Mouse (Mus musculus) leukemia stem cell, adult 10-12 weeks (primary cell): Measurements from ENCODE around the gene Ccnf. TPM values are rescaled to one million over a fixed set of nuclear protein-coding genes. Genes with fewer than 3 reads are reported as not detected.

Experiments
- polyA plus RNA-seq: library from polyadenylated mRNA; stranded (reverse); fragments of >175 nt; gene quantifications from 2 replicates; pipeline ENCODE4 v1.2.3, GENCODE M21; 2012; ENCODE audit warnings: low replicate concordance

Ccnf gene
- polyA plus RNA-seq: 65.1 and 76.8 TPM in 2 replicates

GRCm38 (mm10) chr17:24251320-24252069, at the start of gene Ccnf:
Gene Ccnf (minus strand): TSS chr17:24251484.

DNA sequence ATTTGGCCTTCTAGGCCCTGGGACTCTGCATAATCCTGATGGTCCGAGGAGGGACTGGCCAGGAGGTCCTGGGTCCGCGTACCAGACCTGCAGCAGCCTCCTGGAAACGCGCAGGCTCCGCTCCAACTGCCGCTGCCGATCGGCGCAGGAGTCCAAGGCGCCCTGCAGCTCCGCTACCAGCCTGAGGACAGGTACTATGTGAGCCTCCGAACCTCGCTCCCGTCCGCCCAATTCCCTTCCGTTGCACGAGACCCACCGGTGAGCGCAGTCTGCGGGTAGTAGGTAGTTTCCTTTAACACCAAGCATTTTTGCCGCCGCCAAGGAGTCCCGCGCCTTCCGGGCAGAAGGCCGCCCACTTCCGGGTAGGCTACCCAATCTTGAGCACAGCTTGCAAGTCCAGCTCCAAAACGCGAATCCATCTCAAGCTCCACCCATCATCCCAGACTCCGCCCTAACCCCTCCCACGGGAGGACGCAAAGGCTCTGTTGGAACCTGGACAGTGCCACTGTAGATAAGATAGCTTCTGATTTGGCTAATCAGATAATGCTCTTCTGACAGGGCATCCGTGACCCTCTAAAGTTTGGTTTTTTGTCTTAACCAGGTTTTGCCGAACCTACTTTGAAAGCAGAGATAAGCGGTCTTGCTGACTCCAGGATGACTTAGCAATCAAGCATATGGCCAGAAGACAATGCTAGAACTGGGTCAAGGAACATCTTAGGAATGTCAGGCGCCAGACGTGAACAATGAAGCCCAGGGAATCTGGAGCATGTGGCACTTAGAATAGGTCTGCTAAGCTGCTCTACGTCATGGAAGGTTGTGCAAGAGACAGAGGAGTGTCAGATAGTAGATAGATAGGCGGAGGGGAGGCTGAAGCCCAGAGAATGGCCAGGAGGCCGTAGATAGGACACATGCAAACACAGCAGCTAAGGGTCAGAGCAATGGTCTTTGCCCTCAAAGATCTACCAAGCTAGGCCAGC, 30.6 kb downstream of the Ccnf start, which contains the start of gene Tedc2:
Gene Tedc2, minus strand, starts transcription at position 417 of the 977 bp plus-strand sequence.

DNA sequence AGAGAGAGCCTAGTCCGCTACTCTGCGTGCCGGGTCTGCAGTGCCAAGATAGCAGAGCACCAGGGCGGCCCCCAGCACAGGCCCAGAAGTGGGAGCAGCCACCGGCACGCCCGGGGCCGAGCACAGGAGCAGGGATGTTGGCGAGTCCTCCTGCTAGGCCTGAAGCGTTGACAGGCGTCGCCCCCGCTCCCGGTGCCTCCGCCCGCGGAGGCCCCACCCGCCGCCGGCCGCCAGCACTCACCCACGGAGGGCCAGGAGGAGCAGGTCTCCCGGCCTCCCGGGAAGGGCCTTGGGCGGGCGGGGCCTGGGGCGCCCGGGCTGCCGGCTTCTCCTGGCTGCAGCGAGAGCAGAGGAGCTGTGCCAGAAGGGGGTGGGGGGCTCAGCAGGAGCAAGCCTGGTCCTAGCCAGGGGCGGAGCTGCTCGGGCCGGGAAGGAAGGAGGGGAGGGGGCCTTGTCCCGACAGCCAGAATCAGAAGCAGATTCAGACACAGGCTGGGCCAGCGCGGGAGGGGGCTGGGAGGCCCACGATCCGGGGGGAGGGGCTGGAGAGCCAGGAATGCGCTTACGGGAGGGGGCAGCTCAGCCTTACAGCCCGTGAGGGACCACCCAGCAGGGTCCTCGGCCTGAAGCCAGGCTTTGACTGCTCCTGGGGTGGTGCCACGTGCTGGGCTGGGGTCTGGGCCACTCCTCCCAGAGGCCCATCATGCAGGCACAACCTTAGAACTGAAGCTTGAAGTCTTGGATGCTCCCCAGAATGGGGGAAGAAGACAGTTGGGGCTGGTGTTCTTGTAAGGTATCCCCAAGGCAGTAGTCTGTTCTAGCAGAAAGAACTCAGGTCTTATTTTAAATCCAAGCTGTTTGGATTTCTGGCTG, 42.0 kb downstream of the Ccnf start, which contains the start of gene Ntn3:
Gene Ntn3, minus strand, starts transcription at position 489 of the 873 bp plus-strand sequence.

GRCm38 (mm10) chr17:24205284-24205888, 45.9 kb downstream of the Ccnf start, which contains the start of gene Tbc1d24:
Gene Tbc1d24 (minus strand): TSS chr17:24205562.

Other genes starting within 250 kb of the Ccnf start
- gene Prss27, start 213.3 kb downstream of the Ccnf start, polyA plus RNA-seq: not detected in 2 replicates
- gene Kctd5, start 178.0 kb downstream of the Ccnf start, polyA plus RNA-seq: 33.7 and 45.0 TPM in 2 replicates
- 36.7 and 219 TPM in 2 replicates for gene Pdpk1, start 100.6 kb downstream of the Ccnf start, polyA plus RNA-seq
- 41.0 and 42.5 TPM in 2 replicates for gene Amdhd2, start 87.7 kb downstream of the Ccnf start, polyA plus RNA-seq
- gene Atp6v0c, start 81.8 kb downstream of the Ccnf start, polyA plus RNA-seq: 55.4 and 483 TPM in 2 replicates
- 4.3 and 11.2 TPM in 2 replicates for gene Tbc1d24, start 45.9 kb downstream of the Ccnf start, polyA plus RNA-seq
- 0.67 and 1.5 TPM in 2 replicates for gene Ntn3, start 42.0 kb downstream of the Ccnf start, polyA plus RNA-seq
- gene Tedc2, start 30.6 kb downstream of the Ccnf start, polyA plus RNA-seq: 20.8 and 26.4 TPM in 2 replicates
- not detected in 2 replicates for gene Abca17, start 99.6 kb upstream of the Ccnf start, polyA plus RNA-seq
- 33.9 and 35.9 TPM in 2 replicates for gene Abca3, start 100.5 kb upstream of the Ccnf start, polyA plus RNA-seq
- 278 and 467 TPM in 2 replicates for gene Rnps1, start 163.1 kb upstream of the Ccnf start, polyA plus RNA-seq
- 47.6 and 50.3 TPM in 2 replicates for gene Eci1, start 175.2 kb upstream of the Ccnf start, polyA plus RNA-seq
- 0.41 TPM in 1 of 2 replicates, not detected in the other for gene Dnase1l2, start 191.6 kb upstream of the Ccnf start, polyA plus RNA-seq
- 21.8 and 23.0 TPM in 2 replicates for gene E4f1, start 218.8 kb upstream of the Ccnf start, polyA plus RNA-seq
- 86.0 and 114 TPM in 2 replicates for gene Pgp, start 218.9 kb upstream of the Ccnf start, polyA plus RNA-seq
- 0.56 and 0.61 TPM in 2 replicates for gene Bricd5, start 222.4 kb upstream of the Ccnf start, polyA plus RNA-seq
- 6.4 and 15.9 TPM in 2 replicates for gene Mlst8, start 227.6 kb upstream of the Ccnf start, polyA plus RNA-seq
- gene Caskin1, start 237.1 kb upstream of the Ccnf start, polyA plus RNA-seq: 0.03 TPM in 1 of 2 replicates, not detected in the other